Mouse (Mus musculus): ENCODE measurements around the gene Crybg2.
A peak's percentile ranks its signal among the peaks of the same experiment; 100 is the strongest.

- TF ChIP-seq CTCF (IDR thresholded peaks at IDR 0.05; ENCODE audit: low read depth) = peak; percentile 74
- TF ChIP-seq EP300 (IDR thresholded peaks at IDR 0.05; ENCODE audit: low read depth) = no peak
These were observed 32.0 kb downstream of the Crybg2 start for GRCm38 (mm10) chr4:134092382-134093288.
